Mouse (Mus musculus): ENCODE data around the gene Mmp15. TPM values are rescaled to one million over a fixed set of nuclear protein-coding genes. Genes with fewer than 3 reads are reported as not detected.

Gene Mmp15
- polyA plus RNA-seq, 1 experiment: 8.0 TPM

- Histone ChIP-seq H3K4me3 (ENCODE audit: low read depth, low read length) (no peak overlapping the region), H3K4me1 (ENCODE audit: control insufficient read depth, insufficient read depth, low read length) (no peaks in the 10 kb centered on the region), H3K9ac (ENCODE audit: low read depth, poor library complexity, severe bottlenecking) (no peak overlapping the region), H3K27ac (ENCODE audit: insufficient read depth, low read length) (no peak overlapping the region), H3K9me3 (replicated peaks; ENCODE audit: control insufficient read depth, insufficient read depth, low read length, poor library complexity, severe bottlenecking) (no peaks in the 10 kb centered on the region), H3K36me3 (ENCODE audit: control insufficient read depth, insufficient read depth, low read length, poor library complexity, severe bottlenecking) (no peaks in the 10 kb centered on the region), H3K27me3 (ENCODE audit: control insufficient read depth, insufficient read depth, low read length, poor library complexity, severe bottlenecking) (no peaks in the 10 kb centered on the region)
- TF ChIP-seq EP300 (IDR thresholded peaks at IDR 0.05; ENCODE audit: insufficient read depth, low read depth, low read length) (no peak), POLR2A (IDR thresholded peaks at IDR 0.05; ENCODE audit: insufficient read depth, low read length) (no peak), CTCF (IDR thresholded peaks at IDR 0.05; ENCODE audit: low read depth, low read length) (no peak)
Measured at GRCm38 (mm10) chr8:95326822-95327221, 25.2 kb upstream of the Mmp15 start.

- no peaks in the 10 kb centered on the region for H3K4me1 ChIP-seq (ENCODE audit: control insufficient read depth, insufficient read depth, low read length)
- no peaks in the 10 kb centered on the region for H3K27me3 ChIP-seq (ENCODE audit: control insufficient read depth, insufficient read depth, low read length, poor library complexity, severe bottlenecking)
- H3K27ac ChIP-seq (ENCODE audit: insufficient read depth, low read length): no peak overlapping the region
- H3K9ac ChIP-seq (ENCODE audit: low read depth, poor library complexity, severe bottlenecking): peak overlapping the region; percentile 6
- no peaks in the 10 kb centered on the region for H3K36me3 ChIP-seq (ENCODE audit: control insufficient read depth, insufficient read depth, low read length, poor library complexity, severe bottlenecking)
- peak overlapping the region; percentile 25 for H3K4me3 ChIP-seq (ENCODE audit: low read depth, low read length)
- H3K9me3 ChIP-seq (replicated peaks; ENCODE audit: control insufficient read depth, insufficient read depth, low read length, poor library complexity, severe bottlenecking): no peaks in the 10 kb centered on the region
- TF ChIP-seq POLR2A (IDR thresholded peaks at IDR 0.05; ENCODE audit: insufficient read depth, low read length): no peak
Measured at GRCm38 (mm10) chr8:95327866-95328465, 24.1 kb upstream of the Mmp15 start.

- H3K27ac ChIP-seq (ENCODE audit: insufficient read depth, low read length): no peak overlapping the region
- peak overlapping the region; percentile 91; the same call in 1 of the 2 replicates for H3K9ac ChIP-seq (ENCODE audit: low read depth, poor library complexity, severe bottlenecking)
- H3K27me3 ChIP-seq (ENCODE audit: control insufficient read depth, insufficient read depth, low read length, poor library complexity, severe bottlenecking): no peaks in the 10 kb centered on the region
- no peaks in the 10 kb centered on the region for H3K36me3 ChIP-seq (ENCODE audit: control insufficient read depth, insufficient read depth, low read length, poor library complexity, severe bottlenecking)
- no peak for TF ChIP-seq EP300 (IDR thresholded peaks at IDR 0.05; ENCODE audit: insufficient read depth, low read depth, low read length)
- TF ChIP-seq POLR2A (IDR thresholded peaks at IDR 0.05; ENCODE audit: insufficient read depth, low read length): no peak
- no peak for TF ChIP-seq CTCF (IDR thresholded peaks at IDR 0.05; ENCODE audit: low read depth, low read length)
- no peaks in the 10 kb centered on the region for H3K9me3 ChIP-seq (replicated peaks; ENCODE audit: control insufficient read depth, insufficient read depth, low read length, poor library complexity, severe bottlenecking)
- no peaks in the 10 kb centered on the region for H3K4me1 ChIP-seq (ENCODE audit: control insufficient read depth, insufficient read depth, low read length)
- H3K4me3 ChIP-seq (ENCODE audit: low read depth, low read length): no peak overlapping the region
Measured at GRCm38 (mm10) chr8:95330367-95330766, 21.7 kb upstream of the Mmp15 start.

GRCm38 (mm10) chr8:95331156-95331719 is 20.8 kb upstream of the Mmp15 start:
- no peaks in the 10 kb centered on the region for H3K4me1 ChIP-seq (ENCODE audit: control insufficient read depth, insufficient read depth, low read length)
- peak overlapping the region; percentile 89 for H3K4me3 ChIP-seq (ENCODE audit: low read depth, low read length)
- H3K9me3 ChIP-seq (replicated peaks; ENCODE audit: control insufficient read depth, insufficient read depth, low read length, poor library complexity, severe bottlenecking): no peaks in the 10 kb centered on the region
- TF ChIP-seq POLR2A (IDR thresholded peaks at IDR 0.05; ENCODE audit: insufficient read depth, low read length) (no peak), EP300 (IDR thresholded peaks at IDR 0.05; ENCODE audit: insufficient read depth, low read depth, low read length) (no peak), CTCF (IDR thresholded peaks at IDR 0.05; ENCODE audit: low read depth, low read length) (no peak)
- no peaks in the 10 kb centered on the region for H3K36me3 ChIP-seq (ENCODE audit: control insufficient read depth, insufficient read depth, low read length, poor library complexity, severe bottlenecking)
- no peaks in the 10 kb centered on the region for H3K27me3 ChIP-seq (ENCODE audit: control insufficient read depth, insufficient read depth, low read length, poor library complexity, severe bottlenecking)
- H3K27ac ChIP-seq (ENCODE audit: insufficient read depth, low read length): no peak overlapping the region
- H3K9ac ChIP-seq (ENCODE audit: low read depth, poor library complexity, severe bottlenecking): peak overlapping the region; percentile 91

DNA sequence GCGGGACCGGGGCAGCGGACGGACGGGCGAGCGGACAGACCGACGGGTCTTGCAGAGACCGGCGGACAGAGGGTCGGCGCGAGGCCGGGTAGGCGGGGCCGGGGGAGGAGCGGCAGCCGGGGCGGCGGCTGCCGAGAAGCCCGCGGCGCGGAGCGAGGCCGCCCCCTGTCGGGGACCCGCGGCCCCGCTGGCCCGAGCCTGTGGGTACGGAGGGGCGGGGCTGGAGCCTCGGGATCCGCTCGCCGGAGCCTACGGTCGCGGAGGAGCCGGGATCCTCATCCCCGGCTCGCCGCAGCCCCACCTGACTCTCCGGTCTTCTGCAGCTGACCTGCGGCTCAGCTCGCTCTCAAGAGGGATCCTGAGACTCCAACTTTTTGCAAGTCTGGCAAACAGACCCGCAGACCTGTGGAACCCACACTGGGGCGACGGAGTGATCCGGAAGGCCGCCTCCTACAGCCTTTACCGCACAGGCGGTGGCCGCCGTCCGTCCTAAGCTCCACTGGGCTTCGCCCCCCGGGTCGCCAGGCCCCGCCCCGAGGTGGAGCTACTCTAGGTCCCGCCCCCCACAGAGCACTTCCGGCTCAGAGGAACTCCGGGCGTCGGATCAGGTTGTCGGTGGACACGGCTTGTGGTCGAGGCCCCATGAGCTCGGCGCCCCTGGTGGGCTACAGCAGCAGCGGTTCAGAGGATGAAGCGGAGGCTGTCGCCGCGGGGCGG is 20.2 kb upstream of the Mmp15 start, which contains the start of the genes Zfp319 and Usb1:
Zfp319 (minus strand) TSS at position 231 of the 717 bp plus-strand sequence.
Usb1 (plus strand) TSS at position 565 of the 717 bp plus-strand sequence.
- Histone ChIP-seq H3K4me1 (ENCODE audit: control insufficient read depth, insufficient read depth, low read length) (no peaks in the 10 kb centered on the region), H3K36me3 (ENCODE audit: control insufficient read depth, insufficient read depth, low read length, poor library complexity, severe bottlenecking) (no peaks in the 10 kb centered on the region), H3K27me3 (ENCODE audit: control insufficient read depth, insufficient read depth, low read length, poor library complexity, severe bottlenecking) (no peaks in the 10 kb centered on the region), H3K4me3 (ENCODE audit: low read depth, low read length) (peak within 1 kb of the TSS; percentile 93), H3K27ac (ENCODE audit: insufficient read depth, low read length) (peak within 1 kb of the TSS; percentile 86), H3K9ac (ENCODE audit: low read depth, poor library complexity, severe bottlenecking) (peak within 1 kb of the TSS; percentile 91), H3K9me3 (replicated peaks; ENCODE audit: control insufficient read depth, insufficient read depth, low read length, poor library complexity, severe bottlenecking) (no peaks in the 10 kb centered on the region)
- peak; percentile 25 for TF ChIP-seq CTCF (IDR thresholded peaks at IDR 0.05; ENCODE audit: low read depth, low read length)
- TF ChIP-seq POLR2A (IDR thresholded peaks at IDR 0.05; ENCODE audit: insufficient read depth, low read length): peak; percentile 51
- 0 out of 2 replicates have a peak, but pooled peaks have one; percentile 43 for TF ChIP-seq EP300 (IDR thresholded peaks at IDR 0.05; ENCODE audit: insufficient read depth, low read depth, low read length)
